ENCODE assay signal across 21 mouse cellular contexts in the genomic region with DNA sequence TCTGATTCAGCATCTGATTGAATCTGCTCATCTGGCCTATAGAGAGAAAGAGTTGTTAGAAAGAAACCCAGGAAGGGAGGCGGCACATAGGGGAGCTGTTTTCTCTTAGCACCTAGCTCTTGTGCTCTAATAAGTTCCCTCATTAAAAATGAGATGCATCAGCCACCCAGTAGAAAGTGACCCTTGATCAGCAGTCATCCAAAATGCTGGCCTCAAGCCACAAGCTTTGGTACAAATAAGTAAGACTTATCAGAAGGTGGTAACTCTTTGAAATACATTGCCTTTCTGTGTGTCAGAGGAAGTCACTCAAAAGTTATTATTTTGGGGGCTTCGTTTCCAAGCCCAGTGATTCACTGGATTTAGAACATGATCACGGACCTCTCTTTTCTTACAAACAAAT.
DNase-seq lines count a peak whose midpoint lies in the region; ATAC-seq lines count a peak whose summit lies in the region.
"Had no signal": no experiment of that assay in that cellular context is flagged by ENCODE, and none has a peak within 500 bp of the region (broad histone marks: within the 10 kb centered on the region; RNA-seq: fewer than 3 reads in every experiment).

No protein-coding gene starts in this region.

- DNase-seq in kidney, adult 11 months: peak; percentile 57
- DNase-seq in kidney, postnatal 4 days: no peak
- DNase-seq in kidney, adult 9 months: peak; percentile 89
- DNase-seq in kidney, postnatal 36 days: peak; percentile 72 to 77
- DNase-seq in lung, postnatal 10 days: no peak
- DNase-seq: adrenal gland, adult 2 months; adrenal gland, postnatal 25 days; cerebellum, adult 18-20 months; cerebellum, adult 9-11 months; cerebellum, postnatal 36 days; forebrain, postnatal 0 days; gastrocnemius, postnatal 14 days; heart, adult 2 months; heart, postnatal 14 days had no signal

- no peaks in the 10 kb centered on the region for H3K4me1 ChIP-seq in kidney, embryonic 14.5 days (ENCODE audit: control insufficient read depth, insufficient read depth, low read length)
- H3K4me1 ChIP-seq in embryonic facial prominence, embryonic 15.5 days: peaks cover 16% of the 10 kb centered on the region

- H3K27me3 ChIP-seq in kidney, embryonic 14.5 days (ENCODE audit: control insufficient read depth, insufficient read depth, low read length): no peaks in the 10 kb centered on the region
- H3K27me3 ChIP-seq in embryonic facial prominence, embryonic 15.5 days: no peaks in the 10 kb centered on the region
- H3K27me3 ChIP-seq: heart, embryonic 15.5 days had no signal

- peaks cover 2% of the 10 kb centered on the region; the same call in 1 of the 2 replicates for H3K36me3 ChIP-seq in kidney, embryonic 14.5 days (ENCODE audit: control insufficient read depth, insufficient read depth, low read length)
- H3K36me3 ChIP-seq in embryonic facial prominence, embryonic 15.5 days: peaks cover 22% of the 10 kb centered on the region
- H3K36me3 ChIP-seq: heart, embryonic 15.5 days; hindbrain, embryonic 13.5 days had no signal

- no peak overlapping the region for H3K9ac ChIP-seq in kidney, embryonic 14.5 days (ENCODE audit: low read depth, low read length)
- H3K9ac ChIP-seq in embryonic facial prominence, embryonic 15.5 days: no peak overlapping the region
- H3K9ac ChIP-seq: forebrain, embryonic 13.5 days; forebrain, postnatal 0 days; heart, embryonic 15.5 days; hindbrain, embryonic 13.5 days had no signal

- H3K9me3 ChIP-seq in kidney, embryonic 14.5 days (ENCODE audit: control insufficient read depth, low read length): no peaks in the 10 kb centered on the region
- H3K9me3 ChIP-seq in embryonic facial prominence, embryonic 15.5 days (replicated peaks): no peaks in the 10 kb centered on the region
- H3K9me3 ChIP-seq: forebrain, embryonic 13.5 days; heart, embryonic 15.5 days; hindbrain, embryonic 13.5 days had no signal

- no peak overlapping the region for H3K4me3 ChIP-seq in kidney, embryonic 14.5 days (ENCODE audit: low read length)
- no peak overlapping the region for H3K4me3 ChIP-seq in embryonic facial prominence, embryonic 15.5 days (replicated peaks)
- H3K4me3 ChIP-seq: forebrain, embryonic 13.5 days; heart, adult 2 months; heart, embryonic 15.5 days; hindbrain, embryonic 13.5 days had no signal

- ATAC-seq in kidney, embryonic 14.5 days (ENCODE audit: low FRiP score, low TSS enrichment): no peak
- no peak for ATAC-seq in embryonic facial prominence, embryonic 15.5 days (ENCODE audit: insufficient number of reproducible peaks, low FRiP score, low TSS enrichment, low read depth)
- ATAC-seq: activated CD4-positive, CD25-positive, alpha-beta regulatory T cell, adult 4 months; forebrain, postnatal 0 days had no signal

- H3K27ac ChIP-seq in kidney, embryonic 14.5 days (ENCODE audit: low read depth, low read length): no peak overlapping the region
- peak overlapping the region; percentile 69 for H3K27ac ChIP-seq in embryonic facial prominence, embryonic 15.5 days (replicated peaks)
- H3K27ac ChIP-seq: forebrain, embryonic 13.5 days; heart, adult 2 months; heart, embryonic 15.5 days; hindbrain, embryonic 13.5 days had no signal

- 89% methylated on average over 3 of the region's 3 CpGs for WGBS in kidney, embryonic 14.5 days
- 89% methylated on average over 3 of the region's 3 CpGs for WGBS in embryonic facial prominence, embryonic 15.5 days

- no peak overlapping the region for H3K4me2 ChIP-seq in kidney, embryonic 14.5 days (replicated peaks; ENCODE audit: low read depth, low read length)
- no peak overlapping the region for H3K4me2 ChIP-seq in embryonic facial prominence, embryonic 15.5 days (replicated peaks)
- H3K4me2 ChIP-seq: forebrain, embryonic 13.5 days; heart, embryonic 11.5 days; heart, embryonic 15.5 days; hindbrain, embryonic 13.5 days had no signal

Comparison
In these comparisons a context has a peak if more than half of its experiments do, and no peak if none do; other contexts are left out.
1. DNase-seq: peak in kidney, adult 11 months (single experiment), kidney, adult 9 months (single experiment) and kidney, postnatal 36 days (2 of 2); none in kidney, postnatal 4 days (0 of 2) and lung, postnatal 10 days (single experiment).